Mouse (Mus musculus) liver, embryonic 13.5 days (tissue): ENCODE data around the gene Gpr183. TPM values are rescaled to one million over a fixed set of nuclear protein-coding genes. Genes with fewer than 3 reads are reported as not detected.

ENCODE experiments used
- ATAC-seq: fragments of 200-750 bp; cut with Nextera tagmentation; 2 replicates; pipeline ENCODE4 v1.8.0; 2017; ENCODE audit warnings: low read depth, mild to moderate bottlenecking, moderate number of reproducible peaks, moderate library complexity
- DNase-seq: peaks from one replicate; pipeline ENCODE4 v3.0.0; 2022
- H3K27ac ChIP-seq: fragments of 300-500 bp; sonication (generic); 2 replicates; pipeline ENCODE4 v1.5.1; 2015; ENCODE audit warnings: moderate library complexity, mild to moderate bottlenecking, inconsistent platforms
- H3K27me3 ChIP-seq: fragments of 300-500 bp; sonication (generic); 2 replicates; pipeline ENCODE4 v1.6.1; 2015; ENCODE audit warnings: mild to moderate bottlenecking, inconsistent platforms
- H3K36me3 ChIP-seq: fragments of 300-500 bp; sonication (generic); 2 replicates; pipeline ENCODE4 v1.6.1; 2015; ENCODE audit warnings: mild to moderate bottlenecking, inconsistent platforms
- H3K4me1 ChIP-seq: fragments of 300-500 bp; sonication (generic); replicated peaks from 2 replicates; pipeline ENCODE4 v1.6.1; 2015; ENCODE audit warnings: inconsistent platforms
- H3K4me2 ChIP-seq: fragments of 300-500 bp; sonication (generic); 2 replicates; pipeline ENCODE4 v1.6.1; 2015; ENCODE audit warnings: inconsistent platforms, mild to moderate bottlenecking, moderate library complexity
- H3K4me3 ChIP-seq: fragments of 300-500 bp; sonication (generic); replicated peaks from 2 replicates; pipeline ENCODE4 v1.5.1; 2015; ENCODE audit warnings: mild to moderate bottlenecking, inconsistent platforms
- H3K9ac ChIP-seq: fragments of 300-500 bp; sonication (generic); 2 replicates; pipeline ENCODE4 v1.6.1; 2015; ENCODE audit warnings: mild to moderate bottlenecking, inconsistent platforms
- H3K9me3 ChIP-seq: fragments of 300-500 bp; sonication (generic); replicated peaks from 2 replicates; pipeline ENCODE4 v1.6.1; 2016; ENCODE audit warnings: inconsistent platforms
- WGBS: fragments of 180-500 bp; shearing (Covaris S2); methylation state at CpG from one replicate; pipeline ENCODE4 v1.1.7; 2015; ENCODE audit not compliant: insufficient replicate concordance; 5-methylcytosine and 5-hydroxymethylcytosine counted together
- polyA plus RNA-seq: library from polyadenylated mRNA; unstranded; fragments of >200 nt; fragmentation: Nextera tagmentation; extraction: Ambion mirVana; gene quantifications from 2 replicates; pipeline ENCODE4 v1.2.1, GENCODE M21; 2015

Gene Gpr183
- polyA plus RNA-seq, 1 experiment from 2014 or later, result 0.96 TPM

DNA sequence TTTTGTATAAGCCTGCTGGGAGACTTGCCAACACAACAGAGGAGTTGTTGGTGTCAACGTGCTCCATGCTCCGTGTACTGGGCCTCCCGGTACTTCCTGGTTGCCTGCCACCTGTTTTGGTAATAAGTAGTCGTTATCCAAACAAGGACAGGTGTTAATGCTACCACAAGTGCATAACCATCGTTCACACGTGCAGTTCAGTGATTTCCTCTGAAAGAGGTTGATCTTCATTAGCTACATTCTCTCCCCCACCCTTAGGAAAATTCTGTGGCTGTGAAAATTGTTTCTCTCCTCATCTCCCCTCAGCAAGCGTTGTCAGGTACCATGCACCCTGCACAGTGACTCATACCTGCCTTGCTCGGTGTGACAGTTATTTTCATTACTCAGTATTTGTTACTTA, 34.5 kb upstream of the Gpr183 start:
- 76% methylated on average over 8 of the region's 8 CpGs for WGBS
- no peak for DNase-seq
- Histone ChIP-seq H3K36me3 (peaks cover 10% of the 10 kb centered on the region; the same call in 1 of the 2 replicates), H3K27me3 (no peaks in the 10 kb centered on the region), H3K9ac (no peak overlapping the region), H3K27ac (no peak overlapping the region), H3K4me3 (no peak overlapping the region), H3K9me3 (no peaks in the 10 kb centered on the region), H3K4me2 (no peak overlapping the region), H3K4me1 (peaks cover 27% of the 10 kb centered on the region)
- no peak for ATAC-seq

DNA sequence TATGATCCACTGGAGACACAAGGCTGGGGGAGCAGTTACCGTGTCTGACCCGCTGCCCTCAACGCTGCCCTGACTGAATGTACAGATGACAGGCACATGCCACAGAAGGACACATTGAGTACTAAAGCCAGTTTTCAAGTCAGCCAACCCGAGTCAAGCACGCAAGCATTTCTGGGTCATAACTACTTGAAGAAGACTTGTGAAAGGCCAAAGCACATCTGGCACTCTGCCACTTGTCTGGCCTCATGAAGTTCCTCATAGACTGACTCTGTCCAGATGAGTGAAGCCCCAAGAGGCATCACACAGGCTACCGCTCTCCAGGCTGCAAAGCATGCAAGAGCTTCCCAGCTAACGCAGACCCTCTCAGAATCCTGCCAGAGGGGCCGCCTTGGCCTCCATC, 31.8 kb upstream of the Gpr183 start:
- peaks cover 18% of the 10 kb centered on the region for H3K4me1 ChIP-seq
- no peaks in the 10 kb centered on the region for H3K27me3 ChIP-seq
- no peaks in the 10 kb centered on the region for H3K9me3 ChIP-seq
- H3K27ac ChIP-seq, result no peak overlapping the region
- DNase-seq (no peak), ATAC-seq (no peak)
- peaks cover 13% of the 10 kb centered on the region; the same call in 1 of the 2 replicates for H3K36me3 ChIP-seq
- 80% methylated on average over 8 of the region's 8 CpGs for WGBS
- H3K4me2 ChIP-seq, result no peak overlapping the region
- H3K4me3 ChIP-seq, result no peak overlapping the region
- H3K9ac ChIP-seq, result no peak overlapping the region

DNA sequence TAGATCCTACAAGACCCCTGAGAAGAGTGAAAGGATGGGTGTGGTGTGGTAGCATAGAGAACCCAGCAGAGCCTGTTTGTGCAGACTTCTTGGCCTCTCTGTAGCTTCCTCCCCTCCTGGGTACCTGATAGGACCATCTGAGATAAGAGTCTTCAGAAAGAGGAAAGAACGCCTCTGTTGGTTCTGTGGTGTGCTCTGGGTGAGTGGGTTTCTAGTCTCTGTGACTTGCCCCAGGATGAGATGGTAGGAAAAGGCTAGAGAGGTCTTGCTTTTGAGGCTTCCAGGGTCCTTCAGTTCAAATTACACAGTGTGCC, 30.5 kb upstream of the Gpr183 start:
- H3K4me1 ChIP-seq, result peaks cover 18% of the 10 kb centered on the region
- H3K4me3 ChIP-seq, result no peak overlapping the region
- no peak overlapping the region for H3K27ac ChIP-seq
- H3K27me3 ChIP-seq, result no peaks in the 10 kb centered on the region
- ATAC-seq (no peak), DNase-seq (no peak)
- no peak overlapping the region for H3K9ac ChIP-seq
- peaks cover 12% of the 10 kb centered on the region; the same call in 1 of the 2 replicates for H3K36me3 ChIP-seq
- 20% methylated on average over 1 of the region's 1 CpGs for WGBS
- H3K9me3 ChIP-seq, result no peaks in the 10 kb centered on the region
- no peak overlapping the region for H3K4me2 ChIP-seq

DNA sequence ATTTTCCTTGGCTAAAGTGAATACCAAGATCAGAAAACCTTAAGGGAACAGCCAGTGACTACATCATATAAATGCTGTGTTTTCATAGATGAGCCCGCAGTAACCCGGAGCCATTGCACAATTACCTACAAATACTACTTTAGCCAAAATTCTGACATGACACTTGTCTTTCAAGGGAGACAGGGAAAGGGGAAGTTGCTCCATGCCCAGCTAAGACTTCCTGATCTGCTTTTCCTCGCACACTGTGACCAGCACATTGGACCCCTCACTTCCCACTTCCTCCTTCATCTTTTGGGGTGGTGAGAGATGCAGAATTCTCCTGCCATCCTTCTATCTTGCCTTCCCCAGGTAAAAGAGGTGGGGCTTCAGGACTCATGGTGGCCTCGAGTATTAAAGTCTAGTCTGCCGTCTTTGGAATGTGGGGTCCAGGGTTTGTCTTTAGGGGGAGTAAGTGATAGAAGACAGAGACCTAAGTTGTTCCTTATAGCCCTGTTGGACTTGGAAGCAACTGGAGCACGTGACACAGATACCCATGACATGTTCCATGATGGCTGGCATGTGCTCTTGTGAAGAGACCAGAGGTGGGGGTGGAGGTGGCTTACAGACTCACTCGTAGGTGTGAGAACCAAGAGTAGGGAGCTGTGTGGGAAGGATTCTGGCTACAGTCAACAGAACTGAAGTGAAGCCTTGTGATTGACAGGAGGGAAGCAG, 30.0 kb upstream of the Gpr183 start:
- ATAC-seq, result no peak
- Histone ChIP-seq H3K4me3 (no peak overlapping the region), H3K27me3 (no peaks in the 10 kb centered on the region), H3K36me3 (peaks cover 10% of the 10 kb centered on the region; the same call in 1 of the 2 replicates), H3K9me3 (no peaks in the 10 kb centered on the region), H3K4me2 (no peak overlapping the region), H3K9ac (no peak overlapping the region), H3K4me1 (peaks cover 18% of the 10 kb centered on the region), H3K27ac (no peak overlapping the region)
- WGBS, result 58% methylated on average over 7 of the region's 7 CpGs
- no peak for DNase-seq

DNA sequence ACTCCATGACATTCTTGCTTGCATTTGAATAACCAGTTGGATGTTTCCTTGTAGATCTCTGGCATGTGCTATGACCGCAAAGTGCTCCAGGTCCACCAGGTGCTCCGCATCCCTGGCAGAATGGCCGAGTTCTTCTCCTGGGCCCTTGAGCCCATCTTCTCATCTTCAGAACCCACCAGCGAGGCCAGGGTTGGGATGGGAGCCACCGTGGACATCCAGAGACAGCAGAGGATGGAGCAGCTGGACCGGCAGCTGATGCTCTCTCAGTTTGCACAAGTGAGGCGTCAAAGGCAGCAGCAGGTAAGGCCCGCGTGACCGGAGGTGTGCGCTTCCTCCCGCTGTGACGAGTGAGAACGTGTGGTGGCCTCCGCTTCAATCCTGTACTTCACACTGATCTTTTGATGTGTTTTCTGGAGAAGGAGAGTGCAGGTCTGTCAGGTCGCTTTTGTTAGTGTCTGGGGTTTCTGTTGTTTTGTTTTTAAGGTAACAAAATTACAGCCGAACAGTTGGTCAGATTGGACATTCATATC, 29.2 kb upstream of the Gpr183 start:
- ATAC-seq, result no peak
- WGBS, result 77% methylated on average over 17 of the region's 17 CpGs

DNA sequence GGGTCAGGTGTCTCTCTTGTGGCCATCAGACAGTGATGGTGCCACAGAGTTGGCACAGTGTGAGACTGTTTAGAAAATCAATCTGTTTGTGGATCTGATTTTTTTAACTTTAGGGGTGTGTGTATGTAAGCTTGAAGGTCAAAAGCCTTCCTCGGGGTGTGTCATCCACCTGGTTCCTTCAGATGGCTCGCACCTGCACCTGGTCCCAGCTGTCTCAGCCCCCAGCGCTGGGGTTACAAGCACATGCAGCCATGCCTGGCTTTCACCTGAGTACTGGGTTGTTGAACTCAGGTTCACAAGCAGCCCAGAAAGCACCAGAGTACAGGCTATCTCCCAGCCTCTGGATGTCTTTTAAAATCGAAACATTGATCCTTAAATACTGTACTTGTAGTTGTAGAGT, 28.6 kb upstream of the Gpr183 start:
- Histone ChIP-seq H3K27ac (no peak overlapping the region), H3K9ac (no peak overlapping the region), H3K4me3 (no peak overlapping the region), H3K9me3 (no peaks in the 10 kb centered on the region), H3K27me3 (no peaks in the 10 kb centered on the region), H3K4me1 (peaks cover 30% of the 10 kb centered on the region), H3K36me3 (peaks cover 6% of the 10 kb centered on the region; the same call in 1 of the 2 replicates), H3K4me2 (no peak overlapping the region)
- no peak for DNase-seq
- 75% methylated on average over 4 of the region's 4 CpGs for WGBS
- ATAC-seq, result no peak

More for the DNA sequence above, 29.2 kb upstream of the Gpr183 start:
- H3K27me3 ChIP-seq, result no peaks in the 10 kb centered on the region
- H3K4me1 ChIP-seq, result peaks cover 24% of the 10 kb centered on the region
- DNase-seq, result no peak
- no peak overlapping the region for H3K9ac ChIP-seq
- H3K9me3 ChIP-seq, result no peaks in the 10 kb centered on the region
- peaks cover 7% of the 10 kb centered on the region; the same call in 1 of the 2 replicates for H3K36me3 ChIP-seq
- H3K4me3 ChIP-seq, result no peak overlapping the region
- no peak overlapping the region for H3K4me2 ChIP-seq
- no peak overlapping the region for H3K27ac ChIP-seq

DNA sequence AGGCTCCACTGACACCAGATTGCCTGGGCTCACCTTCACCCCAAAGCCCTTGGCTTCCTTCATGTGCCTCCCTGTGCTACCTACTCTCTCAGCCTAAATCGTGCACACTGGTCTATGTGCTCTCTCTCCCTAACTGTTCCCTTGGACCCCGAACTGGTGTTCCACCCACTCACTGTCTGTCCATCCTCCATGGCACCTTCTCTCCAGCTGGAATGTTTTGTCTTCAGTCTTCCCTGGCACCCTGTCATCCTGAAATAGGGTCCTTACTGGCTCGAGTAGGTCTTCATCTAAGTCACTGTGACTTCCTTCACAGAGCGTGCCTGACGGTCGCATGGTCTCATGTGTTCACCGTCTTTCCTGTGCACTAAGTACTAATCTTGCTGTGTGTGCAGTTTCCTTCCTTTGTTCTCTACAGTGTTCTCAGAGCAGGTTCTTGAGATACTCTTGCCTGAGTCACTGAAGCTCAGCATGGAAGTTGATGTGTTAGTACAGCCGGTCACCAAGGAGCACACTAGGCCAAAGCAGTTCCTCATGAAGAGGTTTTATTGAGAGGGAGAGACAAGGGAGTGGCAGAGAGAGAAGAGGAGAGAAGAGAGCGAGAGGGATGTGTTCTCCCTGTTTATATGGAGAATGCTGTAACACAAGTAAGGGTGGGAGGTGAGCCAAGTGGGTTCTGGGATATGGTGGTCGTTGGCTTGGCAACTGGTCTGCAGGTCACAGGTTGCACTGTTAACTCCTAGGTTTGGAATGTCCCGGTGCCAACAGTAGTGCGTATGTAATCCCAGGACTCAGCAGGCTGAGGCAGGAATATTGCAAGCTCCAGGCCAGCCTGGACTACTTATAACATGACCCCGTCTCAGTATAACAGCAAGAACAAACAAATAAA, 27.6 kb upstream of the Gpr183 start:
- no peak for DNase-seq
- Histone ChIP-seq H3K4me3 (no peak overlapping the region), H3K4me1 (peaks cover 37% of the 10 kb centered on the region), H3K4me2 (no peak overlapping the region), H3K9ac (no peak overlapping the region), H3K9me3 (no peaks in the 10 kb centered on the region), H3K36me3 (peaks cover 6% of the 10 kb centered on the region; the same call in 1 of the 2 replicates), H3K27ac (no peak overlapping the region), H3K27me3 (no peaks in the 10 kb centered on the region)
- 62% methylated on average over 13 of the region's 13 CpGs for WGBS
- no peak for ATAC-seq

DNA sequence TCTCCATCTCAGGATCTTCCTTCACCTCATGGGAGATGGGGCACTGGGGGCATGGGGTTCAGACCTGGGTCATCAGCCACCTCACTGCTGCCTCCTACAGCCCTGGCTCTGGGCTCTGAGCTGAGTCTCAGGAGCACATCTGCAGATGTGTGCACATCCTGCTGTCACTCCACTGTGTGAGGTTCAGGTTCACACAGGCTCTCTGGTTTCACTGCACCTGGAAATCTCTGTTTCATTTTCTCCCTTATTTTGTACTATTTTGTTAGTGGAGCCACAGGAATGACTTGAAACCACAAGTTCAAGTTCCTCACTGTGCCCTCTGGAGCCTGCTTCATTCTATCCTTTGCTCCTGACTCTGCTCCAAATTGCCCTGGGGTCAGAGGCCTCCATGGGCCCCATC, 26.9 kb upstream of the Gpr183 start:
- DNase-seq (no peak), ATAC-seq (no peak)
- Histone ChIP-seq H3K4me3 (no peak overlapping the region), H3K4me2 (no peak overlapping the region), H3K36me3 (peaks cover 4% of the 10 kb centered on the region; the same call in 1 of the 2 replicates), H3K27ac (no peak overlapping the region), H3K4me1 (peaks cover 38% of the 10 kb centered on the region), H3K9me3 (no peaks in the 10 kb centered on the region), H3K9ac (no peak overlapping the region), H3K27me3 (no peaks in the 10 kb centered on the region)

DNA sequence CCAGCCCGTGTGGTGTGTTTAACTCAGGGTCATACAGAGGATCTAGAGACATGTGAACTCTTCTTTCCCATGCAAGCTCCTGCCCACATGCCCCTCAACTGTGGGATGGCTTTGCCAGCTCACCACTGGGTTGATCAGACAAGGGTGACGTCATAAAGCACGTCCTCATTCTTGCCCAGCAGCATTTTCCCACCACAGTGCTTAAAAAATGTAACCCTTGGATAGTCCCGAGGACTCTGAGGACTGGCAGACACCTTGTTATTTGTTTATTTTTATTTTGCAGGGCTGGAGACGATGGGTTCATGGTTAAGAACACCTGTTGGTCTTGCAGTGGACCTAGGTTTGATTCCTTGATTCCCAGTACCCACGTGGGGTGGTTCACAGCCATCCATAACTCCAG, 25.9 kb upstream of the Gpr183 start:
- Histone ChIP-seq H3K4me2 (no peak overlapping the region), H3K27me3 (no peaks in the 10 kb centered on the region), H3K27ac (no peak overlapping the region), H3K36me3 (peaks cover 3% of the 10 kb centered on the region; the same call in 1 of the 2 replicates), H3K4me1 (peaks cover 42% of the 10 kb centered on the region), H3K4me3 (no peak overlapping the region), H3K9ac (no peak overlapping the region), H3K9me3 (no peaks in the 10 kb centered on the region)
- WGBS, result 68% methylated on average over 6 of the region's 6 CpGs
- ATAC-seq, result no peak
- DNase-seq, result no peak

DNA sequence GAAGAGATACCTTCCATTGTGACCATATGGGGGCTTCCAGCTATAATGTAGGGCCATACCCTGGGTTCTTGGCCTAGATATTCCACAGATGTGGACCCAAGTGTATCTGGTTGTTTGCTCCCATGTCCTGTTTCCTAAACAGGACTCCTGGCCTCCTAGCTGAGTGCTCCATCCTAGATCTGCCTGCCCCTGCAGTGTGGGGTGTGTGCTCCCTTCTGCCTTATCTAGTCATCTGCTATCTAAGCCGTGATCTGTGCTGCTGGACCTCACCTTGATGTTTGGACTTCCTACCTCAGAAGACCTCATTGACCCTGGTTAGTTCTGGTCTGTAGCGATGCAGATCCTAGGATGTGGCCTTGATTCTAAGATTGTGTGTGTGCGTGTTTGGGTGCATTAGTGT, 24.9 kb upstream of the Gpr183 start:
- Histone ChIP-seq H3K4me1 (peaks cover 34% of the 10 kb centered on the region), H3K27me3 (no peaks in the 10 kb centered on the region), H3K4me2 (no peak overlapping the region), H3K4me3 (no peak overlapping the region), H3K36me3 (peaks cover 3% of the 10 kb centered on the region; the same call in 1 of the 2 replicates), H3K27ac (no peak overlapping the region), H3K9ac (no peak overlapping the region), H3K9me3 (no peaks in the 10 kb centered on the region)
- no peak for ATAC-seq
- DNase-seq, result no peak
- 77% methylated on average over 3 of the region's 3 CpGs for WGBS

DNA sequence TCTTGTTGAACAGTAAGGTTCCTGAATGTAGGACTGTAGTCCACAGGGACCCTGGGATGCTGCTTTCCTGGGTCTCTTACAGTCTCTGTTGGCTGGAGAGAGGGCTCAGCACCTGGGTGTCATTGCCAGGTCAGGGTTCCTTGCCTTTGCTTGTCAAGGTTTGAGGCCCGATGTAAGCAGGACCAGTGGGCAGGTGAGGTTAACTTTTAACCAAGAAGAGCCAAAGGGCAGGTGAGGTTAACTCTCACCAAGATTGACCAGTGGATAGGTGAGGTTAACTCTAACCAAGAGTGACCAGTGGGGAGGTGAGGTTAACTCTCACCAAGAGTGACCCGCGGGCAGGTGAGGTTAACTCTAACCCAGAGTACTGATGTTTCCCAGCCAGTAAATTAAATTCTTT, 24.3 kb upstream of the Gpr183 start:
- Histone ChIP-seq H3K27ac (no peak overlapping the region), H3K36me3 (peaks cover 2% of the 10 kb centered on the region; the same call in 1 of the 2 replicates), H3K9me3 (no peaks in the 10 kb centered on the region), H3K9ac (no peak overlapping the region), H3K4me2 (no peak overlapping the region), H3K4me3 (no peak overlapping the region), H3K27me3 (no peaks in the 10 kb centered on the region), H3K4me1 (peaks cover 34% of the 10 kb centered on the region)
- ATAC-seq (no peak), DNase-seq (no peak)
- WGBS, result 77% methylated on average over 3 of the region's 3 CpGs
